Mouse (Mus musculus) MEL (cell line): ENCODE measurements around the gene Ocln. TPM values are rescaled to one million over a fixed set of nuclear protein-coding genes. Genes with fewer than 3 reads are reported as not detected.
A peak's percentile ranks its signal among the peaks of the same experiment; 100 is the strongest.

Experiments used
- DNase-seq: peaks from one replicate; pipeline ENCODE4 v3.0.0; 2011; ENCODE audit warnings: low read depth, low spot score
- H3K27ac ChIP-seq: 2 replicates; pipeline ENCODE4 v1.5.1; 2012; ENCODE audit warnings: low read depth, mild to moderate bottlenecking, control low read depth, low read length, moderate library complexity; ENCODE audit not compliant: control insufficient read depth
- H3K27me3 ChIP-seq, 2 experiments: fragments of 150-350 bp in 1 of 2; sonication (generic) in 1 of 2; 2 replicates each; pipeline ENCODE4 v1.6.1; 2012; ENCODE audit warnings: low read length in 2 of 2, mild to moderate bottlenecking in 2 of 2, improper control_type of control experiment in 1 of 2, moderate library complexity in 1 of 2; ENCODE audit not compliant: insufficient read depth in 2 of 2, control insufficient read depth in 1 of 2
- H3K36me3 ChIP-seq, 2 experiments: 2 replicates each; pipeline ENCODE4 v1.6.1; 2012 to 2014; ENCODE audit warnings: low read length in 2 of 2, improper control_type of control experiment in 1 of 2, inconsistent platforms in 1 of 2, mild to moderate bottlenecking in 1 of 2; ENCODE audit not compliant: insufficient read depth in 2 of 2, control insufficient read depth in 1 of 2
- H3K4me1 ChIP-seq, 2 experiments: fragments of 150-350 bp in 1 of 2; sonication (generic) in 1 of 2; 2 replicates each; pipeline ENCODE4 v1.6.1; 2012; ENCODE audit warnings: low read length in 2 of 2, improper control_type of control experiment in 1 of 2, mild to moderate bottlenecking in 1 of 2; ENCODE audit not compliant: insufficient read depth in 2 of 2, control insufficient read depth in 1 of 2
- H3K4me3 ChIP-seq, 2 experiments: fragments of 150-350 bp in 1 of 2; sonication (generic) in 1 of 2; 2 replicates each; pipeline ENCODE4 v1.5.1; 2012; ENCODE audit warnings: low read depth in 2 of 2, low read length in 2 of 2, mild to moderate bottlenecking in 2 of 2, moderate library complexity in 2 of 2, control low read depth in 1 of 2, improper control_type of control experiment in 1 of 2; ENCODE audit not compliant: control insufficient read depth in 1 of 2, insufficient read depth in 1 of 2
- H3K79me2 ChIP-seq: 2 replicates; pipeline ENCODE4 v1.6.1; 2012; ENCODE audit warnings: mild to moderate bottlenecking, low read length, moderate library complexity; ENCODE audit not compliant: control insufficient read depth, poor library complexity, insufficient read depth
- H3K9ac ChIP-seq: 2 replicates; pipeline ENCODE4 v1.6.1; 2012; ENCODE audit warnings: low read depth, mild to moderate bottlenecking, control low read depth, low read length, moderate library complexity; ENCODE audit not compliant: control insufficient read depth, poor library complexity, severe bottlenecking
- H3K9me3 ChIP-seq: fragments of 150-350 bp; sonication (generic); replicated peaks from 2 replicates; pipeline ENCODE4 v1.6.1; 2012; ENCODE audit warnings: mild to moderate bottlenecking, low read length, improper control_type of control experiment, moderate library complexity; ENCODE audit not compliant: insufficient read depth
- BHLHE40 ChIP-seq: IDR thresholded peaks from 2 replicates; pipeline ENCODE4 v1.6.1; 2012; ENCODE audit warnings: low read depth, mild to moderate bottlenecking, inconsistent platforms, low read length, improper control_type of control experiment, borderline replicate concordance
- CHD1 ChIP-seq: IDR thresholded peaks from 2 replicates; pipeline ENCODE4 v1.6.1; 2012; ENCODE audit warnings: low read depth, mild to moderate bottlenecking, inconsistent platforms, low read length, improper control_type of control experiment
- CTCF ChIP-seq, 3 experiments: IDR thresholded peaks in 2 of 3; conservative IDR thresholded peaks in 1 of 3; 2 replicates each; pipeline ENCODE4 v1.5.1; 2011 to 2012; ENCODE audit warnings: low read length in 3 of 3, low read depth in 2 of 3, mild to moderate bottlenecking in 2 of 3, improper control_type of control experiment in 1 of 3, inconsistent platforms in 1 of 3, mixed read lengths in 1 of 3, moderate library complexity in 1 of 3; ENCODE audit not compliant: control insufficient read depth in 1 of 3, insufficient read depth in 1 of 3, poor library complexity in 1 of 3, severe bottlenecking in 1 of 3
- E2F4 ChIP-seq: IDR thresholded peaks from 2 replicates; pipeline ENCODE4 v1.6.1; 2011; ENCODE audit warnings: low read depth, low read length, improper control_type of control experiment, borderline replicate concordance
- ELF1 ChIP-seq: IDR thresholded peaks from 2 replicates; pipeline ENCODE4 v1.6.1; 2014; ENCODE audit warnings: low read depth, mild to moderate bottlenecking, inconsistent platforms, low read length, improper control_type of control experiment, moderate library complexity
- EP300 ChIP-seq, 2 experiments: IDR thresholded peaks; 2 replicates each; pipeline ENCODE4 v1.6.1; 2011; ENCODE audit warnings: improper control_type of control experiment in 2 of 2, low read length in 2 of 2, low read depth in 1 of 2, mild to moderate bottlenecking in 1 of 2
- ETS1 ChIP-seq: IDR thresholded peaks from 2 replicates; pipeline ENCODE4 v1.6.1; 2012; ENCODE audit warnings: low read depth, mild to moderate bottlenecking, inconsistent platforms, low read length, improper control_type of control experiment, moderate library complexity
- GABPA ChIP-seq: IDR thresholded peaks from 2 replicates; pipeline ENCODE4 v1.6.1; 2012; ENCODE audit warnings: low read depth, mild to moderate bottlenecking, inconsistent platforms, low read length, improper control_type of control experiment, moderate library complexity
- HCFC1 ChIP-seq: IDR thresholded peaks from 2 replicates; pipeline ENCODE4 v1.6.1; 2012; ENCODE audit warnings: low read depth, mild to moderate bottlenecking, inconsistent platforms, low read length, improper control_type of control experiment, moderate library complexity
- JUND ChIP-seq: IDR thresholded peaks from 2 replicates; pipeline ENCODE4 v1.6.1; 2011; ENCODE audit warnings: low read depth, mild to moderate bottlenecking, improper control_type of control experiment, low read length
- MAX ChIP-seq: IDR thresholded peaks from 2 replicates; pipeline ENCODE4 v1.6.1; 2011; ENCODE audit warnings: low read length, improper control_type of control experiment
- MEF2A ChIP-seq: IDR thresholded peaks from 2 replicates; pipeline ENCODE4 v1.6.1; 2014; ENCODE audit warnings: low read depth, mild to moderate bottlenecking, inconsistent platforms, low read length, improper control_type of control experiment; ENCODE audit not compliant: poor library complexity, insufficient replicate concordance, severe bottlenecking; ENCODE audit errors: extremely low read depth
- MXI1 ChIP-seq: IDR thresholded peaks from 2 replicates; pipeline ENCODE4 v1.6.1; 2011; ENCODE audit warnings: mild to moderate bottlenecking, low read depth, low read length, improper control_type of control experiment
- MYB ChIP-seq: IDR thresholded peaks from 2 replicates; pipeline ENCODE4 v1.6.1; 2011; ENCODE audit warnings: mild to moderate bottlenecking, low read depth, low read length, improper control_type of control experiment
- NELFE ChIP-seq: IDR thresholded peaks from 2 replicates; pipeline ENCODE4 v1.6.1; 2011; ENCODE audit warnings: low read depth, low read length, improper control_type of control experiment
- NRF1 ChIP-seq: IDR thresholded peaks from 2 replicates; pipeline ENCODE4 v1.6.1; 2014; ENCODE audit warnings: low read depth, mild to moderate bottlenecking, inconsistent platforms, low read length, improper control_type of control experiment, moderate library complexity; ENCODE audit not compliant: poor library complexity, insufficient read depth, severe bottlenecking
- POLR2AphosphoS5 ChIP-seq: IDR thresholded peaks from 2 replicates; pipeline ENCODE4 v1.6.1; 2012; ENCODE audit warnings: low read depth, borderline replicate concordance, mild to moderate bottlenecking, inconsistent platforms, low read length, moderate library complexity, mixed read lengths
- RAD21 ChIP-seq: IDR thresholded peaks from 2 replicates; pipeline ENCODE4 v1.6.1; 2011; ENCODE audit warnings: mild to moderate bottlenecking, low read depth, low read length, improper control_type of control experiment
- SIN3A ChIP-seq: IDR thresholded peaks from 2 replicates; pipeline ENCODE4 v1.6.1; 2012; ENCODE audit warnings: low read length, improper control_type of control experiment, inconsistent platforms
- SMC3 ChIP-seq: IDR thresholded peaks from 2 replicates; pipeline ENCODE4 v1.6.1; 2011; ENCODE audit warnings: low read depth, low read length, improper control_type of control experiment
- TAL1 ChIP-seq: IDR thresholded peaks from 2 replicates; pipeline ENCODE4 v1.6.1; 2012; ENCODE audit warnings: mild to moderate bottlenecking, inconsistent platforms, low read length, moderate library complexity, mixed read lengths
- TCF12 ChIP-seq: IDR thresholded peaks from 2 replicates; pipeline ENCODE4 v1.6.1; 2014; ENCODE audit warnings: low read depth, mild to moderate bottlenecking, inconsistent platforms, low read length, improper control_type of control experiment, moderate library complexity
- USF1 ChIP-seq: IDR thresholded peaks from 2 replicates; pipeline ENCODE4 v1.6.1; 2014; ENCODE audit warnings: low read depth, mild to moderate bottlenecking, inconsistent platforms, low read length, improper control_type of control experiment, moderate library complexity
- USF2 ChIP-seq, 2 experiments: IDR thresholded peaks; 2 replicates each; pipeline ENCODE4 v1.6.1; 2011 to 2012; ENCODE audit warnings: improper control_type of control experiment in 2 of 2, low read length in 2 of 2, borderline replicate concordance in 1 of 2, inconsistent platforms in 1 of 2, low read depth in 1 of 2, mild to moderate bottlenecking in 1 of 2; ENCODE audit not compliant: insufficient read depth in 1 of 2
- ZKSCAN1 ChIP-seq: IDR thresholded peaks from 2 replicates; pipeline ENCODE4 v1.6.1; 2012; ENCODE audit warnings: low read depth, mild to moderate bottlenecking, inconsistent platforms, low read length, improper control_type of control experiment, moderate library complexity
- ZMIZ1 ChIP-seq: IDR thresholded peaks from 2 replicates; pipeline ENCODE4 v1.6.1; 2012; ENCODE audit warnings: low read depth, mild to moderate bottlenecking, inconsistent platforms, low read length, improper control_type of control experiment, moderate library complexity
- ZNF384 ChIP-seq: IDR thresholded peaks from 2 replicates; pipeline ENCODE4 v1.6.1; 2012; ENCODE audit warnings: low read depth, mild to moderate bottlenecking, inconsistent platforms, low read length, improper control_type of control experiment
- polyA plus RNA-seq, 2 experiments: library from polyadenylated mRNA; stranded (reverse) in 1 of 2; unstranded in 1 of 2; fragments of >175 nt in 1 of 2; fragments of >200 nt in 1 of 2; gene quantifications; 2 replicates each; pipeline versions ENCODE4 v1.2.1 to v1.2.4; 2012; ENCODE audit warnings: low replicate concordance in 2 of 2, low read depth in 1 of 2; ENCODE audit not compliant: insufficient read length in 2 of 2, insufficient read depth in 1 of 2, missing spikeins in 1 of 2
- total RNA-seq: library from RNA; depleted of rRNA; stranded (reverse); fragments of 300-350 nt; gene quantifications from 2 replicates; pipeline ENCODE4 v1.2.3, GENCODE M21; 2012

Ocln gene
- total and polyA plus RNA-seq, 3 experiments: 0.31 to 0.58 TPM; not detected in 1

GRCm38 (mm10) chr13:100581701-100582100 lies 29.2 kb upstream of the Ocln start:
- peaks cover 0 to 1% of the 10 kb centered on the region in 2 experiments; a peak in 1 of 4 replicates for H3K27me3 ChIP-seq
- peak; percentile 6 for DNase-seq
- no peak overlapping the region for H3K9ac ChIP-seq
- no peak overlapping the region for H3K27ac ChIP-seq
- H3K36me3 ChIP-seq: no peaks in the 10 kb centered on the region; a peak in 1 of 4 replicates
- peak overlapping the region in 1 of 2 experiments; percentile 35; a peak in 3 of 4 replicates for H3K4me3 ChIP-seq
- no peaks in the 10 kb centered on the region for H3K9me3 ChIP-seq
- no peaks in the 10 kb centered on the region; a peak in 1 of 4 replicates for H3K4me1 ChIP-seq
- no peaks in the 10 kb centered on the region for H3K79me2 ChIP-seq
- TF ChIP-seq MAX (no peak), GABPA (no peak), CHD1 (no peak), MXI1 (no peak), EP300 (IDR thresholded peaks at IDR 0.05; ENCODE audit: low read depth in 1 of 2, low read length in 2 of 2) (no peak), SMC3 (no peak), JUND (no peak), ZMIZ1 (no peak), MEF2A (no peak), TAL1 (no peak), TCF12 (no peak), ETS1 (no peak), ZKSCAN1 (no peak), ZNF384 (no peak), HCFC1 (no peak), NELFE (no peak), RAD21 (no peak), BHLHE40 (no peak), SIN3A (no peak), NRF1 (no peak)
- TF ChIP-seq, all 39 proteins: peak for 0

DNA sequence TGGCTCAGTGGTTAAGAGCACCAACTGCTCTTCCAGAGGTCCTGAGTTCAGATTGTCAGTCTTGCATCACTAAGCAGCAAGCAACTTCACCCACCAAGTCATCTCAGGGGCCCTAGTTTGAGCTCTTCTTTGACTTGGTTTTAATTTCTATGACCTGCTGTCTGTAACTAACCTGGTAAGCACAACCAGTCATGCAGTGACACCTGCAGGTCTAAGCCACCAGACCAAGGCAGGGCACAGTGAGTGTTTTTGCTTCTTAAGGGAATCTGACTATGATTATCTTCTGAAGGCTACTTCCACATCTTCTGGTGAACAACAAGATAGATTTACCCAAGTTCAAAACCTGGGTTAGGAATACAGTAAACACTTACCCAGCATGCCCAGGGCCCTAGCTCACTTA lies 27.4 kb upstream of the Ocln start:
- no peaks in the 10 kb centered on the region; a peak in 1 of 4 replicates for H3K36me3 ChIP-seq
- TF ChIP-seq HCFC1 (no peak), MYB (no peak), EP300 (IDR thresholded peaks at IDR 0.05; ENCODE audit: low read depth in 1 of 2, low read length in 2 of 2) (no peak), SIN3A (no peak), USF1 (no peak), RAD21 (peak; percentile 24), TCF12 (no peak), SMC3 (0 out of 2 replicates have a peak, but pooled peaks have one; percentile 14), ELF1 (no peak), ETS1 (no peak), E2F4 (no peak), USF2 (IDR thresholded peaks at IDR 0.05; ENCODE audit: borderline replicate concordance in 1 of 2, insufficient read depth in 1 of 2, low read depth in 1 of 2, low read length in 2 of 2) (no peak), POLR2AphosphoS5 (no peak), ZNF384 (no peak), CTCF (IDR thresholded peaks at IDR 0.05 in 2 of 3, conservative IDR thresholded peaks at IDR 0.05 in 1 of 3; ENCODE audit: control insufficient read depth in 1 of 3, insufficient read depth in 1 of 3, low read depth in 2 of 3, low read length in 3 of 3, poor library complexity in 1 of 3, severe bottlenecking in 1 of 3) (0 out of 6 replicates have a peak, but pooled peaks of 1 of the 3 experiments have one; percentile 2)
- DNase-seq: no peak
- no peaks in the 10 kb centered on the region for H3K9me3 ChIP-seq
- no peak overlapping the region for H3K27ac ChIP-seq
- peaks cover 0 to 1% of the 10 kb centered on the region in 2 experiments; a peak in 1 of 4 replicates for H3K27me3 ChIP-seq
- no peak overlapping the region for H3K4me3 ChIP-seq
- no peak overlapping the region for H3K9ac ChIP-seq
- no peaks in the 10 kb centered on the region for H3K79me2 ChIP-seq
- peaks cover 0 to 4% of the 10 kb centered on the region in 2 experiments; a peak in 1 of 4 replicates for H3K4me1 ChIP-seq
